Mouse (Mus musculus) cerebellum, postnatal 36 days (tissue): ENCODE data around the gene Ralgps1.

Experiments
- DNase-seq, 2 experiments: peaks; one replicate each; pipeline ENCODE4 v3.0.0; 2021 to 2022; ENCODE audit warnings: mixed read lengths in 2 of 2

Gene Ralgps1

GRCm38 (mm10) chr2:33370777-33371647, at the start of gene Ralgps1:
Gene Ralgps1 (minus strand): TSS chr2:33371486.
- peak; percentile 98 to 99 for DNase-seq

- DNase-seq, result no peak
These were observed 46.2 kb upstream of the Ralgps1 start for GRCm38 (mm10) chr2:33417454-33417853.

GRCm38 (mm10) chr2:33414019-33414418, 42.7 kb upstream of the Ralgps1 start:
- no peak for DNase-seq

GRCm38 (mm10) chr2:33412111-33412510, 40.8 kb upstream of the Ralgps1 start:
- no peak for DNase-seq

GRCm38 (mm10) chr2:33403511-33404003, 32.3 kb upstream of the Ralgps1 start:
- DNase-seq, result no peak

- DNase-seq, result no peak
These were observed 31.4 kb upstream of the Ralgps1 start for GRCm38 (mm10) chr2:33402638-33403037.

- peak; percentile 74 to 79 for DNase-seq
These were observed 30.9 kb upstream of the Ralgps1 start for GRCm38 (mm10) chr2:33402236-33402635.

- peak; percentile 66 to 69 for DNase-seq
These were observed 29.9 kb upstream of the Ralgps1 start for GRCm38 (mm10) chr2:33401217-33401616.

GRCm38 (mm10) chr2:33400541-33400940, 29.3 kb upstream of the Ralgps1 start:
- DNase-seq, result no peak

- no peak for DNase-seq
These were observed 27.8 kb upstream of the Ralgps1 start for GRCm38 (mm10) chr2:33399091-33399490.

GRCm38 (mm10) chr2:33397036-33397435, 25.8 kb upstream of the Ralgps1 start:
- no peak for DNase-seq

- no peak for DNase-seq
These were observed 23.8 kb upstream of the Ralgps1 start for GRCm38 (mm10) chr2:33395053-33395452.

GRCm38 (mm10) chr2:33393951-33394635, 22.8 kb upstream of the Ralgps1 start:
- DNase-seq, result peak; percentile 57 to 71

- no peak for DNase-seq
These were observed 21.7 kb upstream of the Ralgps1 start for GRCm38 (mm10) chr2:33393021-33393420.

GRCm38 (mm10) chr2:33371648-33372408, 542 bp upstream of the Ralgps1 start:
- no peak for DNase-seq

GRCm38 (mm10) chr2:33370276-33370776, 960 bp downstream of the Ralgps1 start:
- no peak for DNase-seq

- DNase-seq, result no peak
These were observed 1.8 kb downstream of the Ralgps1 start for GRCm38 (mm10) chr2:33369453-33369852.

- DNase-seq, result no peak
These were observed 2.8 kb downstream of the Ralgps1 start for GRCm38 (mm10) chr2:33368486-33368885.

GRCm38 (mm10) chr2:33365703-33366471, 5.4 kb downstream of the Ralgps1 start:
- peak in 1 of 2 experiments; percentile 2 for DNase-seq

GRCm38 (mm10) chr2:33364656-33365055, 6.6 kb downstream of the Ralgps1 start:
- DNase-seq, result peak in 1 of 2 experiments; percentile 2

- no peak for DNase-seq
These were observed 7.4 kb downstream of the Ralgps1 start for GRCm38 (mm10) chr2:33363890-33364289.
